Mouse (Mus musculus): ENCODE results near the gene Tmsb15l.
"Not testable (repeated sequence)": the region's sequence is repeated elsewhere in the genome, so short reads cannot be mapped to it uniquely, and the experiment has no call there.

Tmsb15l gene

GRCm38 (mm10) chrX:136976424-136977084 lies at the start of gene Tmsb15l, which contains the start of gene Tmsb15b1:
Tmsb15l (minus strand) TSS chrX:136976869.
Tmsb15b1 (minus strand) TSS chrX:136976874.
- TF ChIP-seq GATA4 (IDR thresholded peaks at IDR 0.05; ENCODE audit: insufficient replicate concordance, low read length) = no peak

- no peak for TF ChIP-seq GATA4 (IDR thresholded peaks at IDR 0.05; ENCODE audit: insufficient replicate concordance, low read length)
Observed at GRCm38 (mm10) chrX:137019310-137019709, 42.6 kb upstream of the Tmsb15l start.

- TF ChIP-seq GATA4 (IDR thresholded peaks at IDR 0.05; ENCODE audit: insufficient replicate concordance, low read length) = no peak
Observed at GRCm38 (mm10) chrX:137017668-137018067, 41.0 kb upstream of the Tmsb15l start.

GRCm38 (mm10) chrX:137015099-137015709 lies 38.5 kb upstream of the Tmsb15l start:
- TF ChIP-seq GATA4 (IDR thresholded peaks at IDR 0.05; ENCODE audit: insufficient replicate concordance, low read length) = no peak

- TF ChIP-seq GATA4 (IDR thresholded peaks at IDR 0.05; ENCODE audit: insufficient replicate concordance, low read length) = no peak
Observed at GRCm38 (mm10) chrX:136996256-136996655, 19.6 kb upstream of the Tmsb15l start.

- TF ChIP-seq GATA4 (IDR thresholded peaks at IDR 0.05; ENCODE audit: insufficient replicate concordance, low read length) = no peak
Observed at GRCm38 (mm10) chrX:136993641-136994040, 17.0 kb upstream of the Tmsb15l start.

GRCm38 (mm10) chrX:136992978-136993547 lies 16.4 kb upstream of the Tmsb15l start, which contains the start of gene Zcchc18:
Zcchc18 (plus strand) TSS chrX:136993155.
- no peak for TF ChIP-seq GATA4 (IDR thresholded peaks at IDR 0.05; ENCODE audit: insufficient replicate concordance, low read length)

- no peak for TF ChIP-seq GATA4 (IDR thresholded peaks at IDR 0.05; ENCODE audit: insufficient replicate concordance, low read length)
Observed at GRCm38 (mm10) chrX:136992191-136992965, 15.7 kb upstream of the Tmsb15l start.

- no peak for TF ChIP-seq GATA4 (IDR thresholded peaks at IDR 0.05; ENCODE audit: insufficient replicate concordance, low read length)
Observed at GRCm38 (mm10) chrX:136991274-136991673, 14.6 kb upstream of the Tmsb15l start.

- no peak for TF ChIP-seq GATA4 (IDR thresholded peaks at IDR 0.05; ENCODE audit: insufficient replicate concordance, low read length)
Observed at GRCm38 (mm10) chrX:136986039-136986438, 9.4 kb upstream of the Tmsb15l start.

GRCm38 (mm10) chrX:136978616-136979015 lies 1.9 kb upstream of the Tmsb15l start:
- no peak for TF ChIP-seq GATA4 (IDR thresholded peaks at IDR 0.05; ENCODE audit: insufficient replicate concordance, low read length)

- not testable (repeated sequence) for TF ChIP-seq GATA4 (IDR thresholded peaks at IDR 0.05; ENCODE audit: insufficient replicate concordance, low read length)
Observed at GRCm38 (mm10) chrX:136975397-136975796, 1.3 kb downstream of the Tmsb15l start, which contains the start of gene Tmsb15b2. Tmsb15b2 (minus strand) TSS chrX:136975497.

GRCm38 (mm10) chrX:136959688-136960087 lies 17.0 kb downstream of the Tmsb15l start:
- TF ChIP-seq GATA4 (IDR thresholded peaks at IDR 0.05; ENCODE audit: insufficient replicate concordance, low read length) = no peak

GRCm38 (mm10) chrX:136937985-136938384 lies 38.7 kb downstream of the Tmsb15l start:
- no peak for TF ChIP-seq GATA4 (IDR thresholded peaks at IDR 0.05; ENCODE audit: insufficient replicate concordance, low read length)

- no peak for TF ChIP-seq GATA4 (IDR thresholded peaks at IDR 0.05; ENCODE audit: insufficient replicate concordance, low read length)
Observed at GRCm38 (mm10) chrX:136927031-136927430, 49.6 kb downstream of the Tmsb15l start, which contains the start of gene H2bfm. H2bfm (plus strand) TSS chrX:136927325.

Measured in liver, adult (tissue).